Mouse (Mus musculus): Measurements from ENCODE around the gene Gm10277.

DNA sequence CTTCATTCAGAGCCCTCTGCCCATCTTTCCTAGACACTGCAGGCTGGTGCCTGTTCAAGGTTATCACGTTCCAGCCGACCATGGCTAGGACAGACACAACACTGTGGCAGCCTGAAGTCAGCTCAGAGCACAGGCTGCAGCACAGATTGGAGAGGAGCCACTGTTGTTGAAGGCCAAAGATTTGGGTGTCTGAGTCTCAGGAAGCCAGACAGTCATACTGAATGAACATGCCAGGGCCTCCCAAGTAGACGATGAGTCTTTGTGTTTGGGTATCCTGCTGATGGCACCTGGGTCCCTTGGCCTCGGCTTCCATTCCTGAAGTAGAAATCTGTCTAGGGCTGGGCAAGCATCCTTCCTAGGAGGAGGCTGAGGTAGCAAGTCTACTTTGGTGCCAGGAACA is 45.0 kb upstream of the Gm10277 start:
- TF ChIP-seq CTCF (IDR thresholded peaks at IDR 0.05; ENCODE audit: extremely low read depth, insufficient read depth, insufficient read length, insufficient replicate concordance), result no peak
- TF ChIP-seq POLR2A (IDR thresholded peaks at IDR 0.05; ENCODE audit: low read depth, low read length), result no peak

All from spleen, adult 2 months (tissue).